In the genomic region with DNA sequence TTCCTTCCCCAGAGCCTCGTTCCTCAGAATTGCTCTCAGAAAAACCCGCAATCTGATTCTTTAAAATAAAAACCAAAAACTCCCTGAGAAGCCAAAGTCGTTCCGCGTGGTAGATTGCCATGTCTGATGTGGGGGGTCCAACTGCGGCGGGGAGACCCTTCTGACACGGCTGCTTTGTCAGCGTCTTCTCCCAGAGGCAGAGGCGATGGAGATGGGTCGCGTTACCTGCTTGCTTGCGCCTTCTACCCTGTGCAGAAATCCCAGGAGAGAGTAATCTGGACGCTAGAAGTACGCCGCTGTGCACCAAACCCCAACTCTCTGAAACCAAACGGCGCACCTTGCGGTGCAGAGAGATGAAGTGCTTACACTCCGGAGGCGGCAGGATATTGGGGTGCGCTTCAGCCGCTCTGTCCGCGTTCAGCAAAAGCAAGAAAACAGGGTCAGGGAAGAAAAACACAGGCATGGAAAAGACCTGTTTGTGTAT, we compare ENCODE assay signal across 8 mouse cellular contexts.
DNase-seq lines count a peak whose midpoint lies in the region; ATAC-seq and TF ChIP-seq lines count a peak whose summit lies in the region.

No protein-coding gene starts in this region.

- 2% methylated on average over 25 of the region's 25 CpGs for WGBS in forebrain, embryonic 12.5 days
- WGBS in kidney, postnatal 0 days, result 6% methylated on average over 25 of the region's 25 CpGs
- WGBS in thymus, adult 2 months, result 11% methylated on average over 25 of the region's 25 CpGs

- peak; percentile 34 to 36 for DNase-seq in left cerebral cortex, postnatal 36 days (ENCODE audit: low spot score in 2 of 2)
- DNase-seq in left cerebral cortex, adult 8-10 months (ENCODE audit: low spot score in 2 of 2), result no peak
- peak; percentile 48 for DNase-seq in kidney, postnatal 0 days (ENCODE audit: low spot score)
- peak; percentile 42 for DNase-seq in retina, postnatal 1 day
- no peak for DNase-seq in gastrocnemius, postnatal 36 days
- DNase-seq in layer of hippocampus, postnatal 14 days (ENCODE audit: low spot score in 2 of 2), result no peak
- DNase-seq in thymus, adult 2 months, result no peak

- peak overlapping the region; percentile 59 for H3K4me2 ChIP-seq in forebrain, embryonic 12.5 days
- H3K4me2 ChIP-seq in kidney, postnatal 0 days (ENCODE audit: low read length), result peak overlapping the region; percentile 58

- intact Hi-C loops in left cerebral cortex, postnatal 36 days (cut with DNase I), result loop anchor here (2.0 to 10.0 kb wide), 7 partner anchors 210 to 1230 kb away; partner anchors contain the start of gene Meis2
- intact Hi-C loops in gastrocnemius, postnatal 36 days (cut with DNase I), result loop anchor here (5.0 kb wide), 2 partner anchors 212 to 247 kb away; partner anchors contain the start of gene Meis2

- TF ChIP-seq CTCF in kidney, postnatal 0 days (IDR thresholded peaks at IDR 0.05; ENCODE audit: low read depth), result no peak
- no peak for TF ChIP-seq CTCF in thymus, adult 2 months (IDR thresholded peaks at IDR 0.05; ENCODE audit: borderline replicate concordance, control insufficient read depth, extremely low read depth, insufficient read depth, low read length, poor library complexity)

- peaks cover 61% of the 10 kb centered on the region for H3K27me3 ChIP-seq in forebrain, embryonic 12.5 days
- 0 out of 2 replicates have a peak, but pooled peaks cover 4% of the 10 kb centered on the region for H3K27me3 ChIP-seq in kidney, postnatal 0 days (ENCODE audit: insufficient read depth, low read length)
- H3K27me3 ChIP-seq in thymus, adult 2 months (ENCODE audit: control insufficient read depth, insufficient read depth, low read length), result peaks cover 13% of the 10 kb centered on the region; the same call in 1 of the 2 replicates

- peak overlapping the region; percentile 51 for H3K9ac ChIP-seq in forebrain, embryonic 12.5 days
- H3K9ac ChIP-seq in kidney, postnatal 0 days (ENCODE audit: low read depth, low read length), result peak overlapping the region; percentile 44; the same call in 1 of the 2 replicates

- ATAC-seq in forebrain, embryonic 12.5 days (ENCODE audit: low FRiP score), result no peak
- ATAC-seq in kidney, postnatal 0 days (replicated peaks; ENCODE audit: low FRiP score, low read depth), result no peak

- no peak for TF ChIP-seq POLR2A in thymus, adult 2 months (IDR thresholded peaks at IDR 0.05; ENCODE audit: control insufficient read depth, extremely low read depth, insufficient read depth, low read length, poor library complexity)

- H3K4me3 ChIP-seq in forebrain, embryonic 12.5 days (replicated peaks), result peak overlapping the region; percentile 34
- peak overlapping the region; percentile 31 for H3K4me3 ChIP-seq in kidney, postnatal 0 days (replicated peaks; ENCODE audit: low read depth, low read length)
- H3K4me3 ChIP-seq in thymus, adult 2 months (ENCODE audit: control insufficient read depth, insufficient read depth, low read length), result no peak overlapping the region

- peak overlapping the region; percentile 65 for H3K27ac ChIP-seq in forebrain, embryonic 12.5 days
- H3K27ac ChIP-seq in kidney, postnatal 0 days, result peak overlapping the region; percentile 54
- no peak overlapping the region for H3K27ac ChIP-seq in thymus, adult 2 months (ENCODE audit: control insufficient read depth, insufficient read depth, low read length)

- no peaks in the 10 kb centered on the region for H3K36me3 ChIP-seq in forebrain, embryonic 12.5 days (replicated peaks)
- no peaks in the 10 kb centered on the region for H3K36me3 ChIP-seq in kidney, postnatal 0 days (ENCODE audit: insufficient read depth, low read length)
- no peaks in the 10 kb centered on the region for H3K36me3 ChIP-seq in thymus, adult 2 months (ENCODE audit: control insufficient read depth, insufficient read depth, low read length)

- H3K9me3 ChIP-seq in forebrain, embryonic 12.5 days, result no peaks in the 10 kb centered on the region
- H3K9me3 ChIP-seq in kidney, postnatal 0 days (replicated peaks; ENCODE audit: low read length), result no peaks in the 10 kb centered on the region

- H3K4me1 ChIP-seq in forebrain, embryonic 12.5 days, result peaks cover 46% of the 10 kb centered on the region
- H3K4me1 ChIP-seq in kidney, postnatal 0 days (replicated peaks; ENCODE audit: insufficient read depth, low read length), result 0 out of 2 replicates have a peak, but pooled peaks cover 22% of the 10 kb centered on the region
- no peaks in the 10 kb centered on the region; the same call in 1 of the 2 replicates for H3K4me1 ChIP-seq in thymus, adult 2 months (replicated peaks; ENCODE audit: control insufficient read depth, insufficient read depth, low read length)

Comparison
In these comparisons a context has a peak if more than half of its experiments do, and no peak if none do; other contexts are left out.
1. DNase-seq: peak in left cerebral cortex, postnatal 36 days (2 of 2), kidney, postnatal 0 days (single experiment) and retina, postnatal 1 day (single experiment); none in left cerebral cortex, adult 8-10 months (0 of 2), gastrocnemius, postnatal 36 days (0 of 2), layer of hippocampus, postnatal 14 days (0 of 2) and thymus, adult 2 months (single experiment).